Mouse (Mus musculus) spleen, postnatal 4 days (tissue): ENCODE measurements around the gene Pds5b.
"Not testable (repeated sequence)": the region's sequence is repeated elsewhere in the genome, so short reads cannot be mapped to it uniquely, and the experiment has no call there.

ENCODE experiments used
- DNase-seq, 2 experiments: peaks; one replicate each; pipeline ENCODE4 v3.0.0; 2022; ENCODE audit warnings: low spot score in 2 of 2

Gene Pds5b

GRCm38 (mm10) chr5:150673153-150673835 is at the start of gene Pds5b:
Gene Pds5b (plus strand): TSS chr5:150673739.
- DNase-seq: peak; percentile 94 to 99

DNA sequence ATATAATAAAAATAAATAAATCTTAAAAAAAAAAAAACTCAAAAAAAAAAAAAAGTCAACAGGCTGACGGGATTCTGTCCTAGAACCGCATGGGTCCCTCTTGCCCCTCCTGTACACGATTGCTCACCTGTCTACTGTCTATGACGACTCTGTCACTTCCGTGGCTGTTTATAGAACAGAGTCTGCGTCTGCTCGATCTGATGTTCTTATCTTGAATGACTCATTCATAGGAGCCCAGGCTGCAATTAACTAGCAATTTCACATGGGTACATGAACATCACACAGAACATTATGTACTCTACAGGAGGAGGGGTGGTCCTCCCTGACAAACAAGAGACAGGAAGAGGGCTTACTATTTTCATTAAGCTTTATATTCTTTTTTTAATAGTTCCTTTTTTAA is 48.0 kb upstream of the Pds5b start:
- DNase-seq: no peak

GRCm38 (mm10) chr5:150629272-150629671 is 44.3 kb upstream of the Pds5b start:
- no peak for DNase-seq

DNA sequence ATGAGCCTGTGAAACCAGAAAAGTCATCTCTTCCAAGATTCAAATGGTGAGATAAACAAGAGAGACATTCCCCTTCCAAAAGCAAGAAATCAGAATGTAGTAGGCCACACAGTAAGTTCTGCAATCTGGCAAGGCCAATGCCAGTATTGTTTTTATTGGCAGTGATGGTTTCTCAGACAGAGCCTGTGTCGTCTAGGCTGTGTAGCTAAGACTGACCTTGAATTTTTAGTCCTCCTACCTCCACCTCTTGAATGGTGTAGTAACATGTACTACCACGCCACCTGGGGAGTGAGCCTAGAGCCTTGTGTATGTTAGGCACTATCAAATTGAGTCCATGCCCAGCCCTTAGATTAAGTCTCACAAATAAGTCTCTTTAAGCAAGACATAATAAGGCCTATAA is 43.8 kb upstream of the Pds5b start:
- DNase-seq: no peak

GRCm38 (mm10) chr5:150641440-150641839 is 32.1 kb upstream of the Pds5b start:
- no peak for DNase-seq

- DNase-seq: not testable (repeated sequence)
These were observed 30.1 kb upstream of the Pds5b start for GRCm38 (mm10) chr5:150643390-150643789.

DNA sequence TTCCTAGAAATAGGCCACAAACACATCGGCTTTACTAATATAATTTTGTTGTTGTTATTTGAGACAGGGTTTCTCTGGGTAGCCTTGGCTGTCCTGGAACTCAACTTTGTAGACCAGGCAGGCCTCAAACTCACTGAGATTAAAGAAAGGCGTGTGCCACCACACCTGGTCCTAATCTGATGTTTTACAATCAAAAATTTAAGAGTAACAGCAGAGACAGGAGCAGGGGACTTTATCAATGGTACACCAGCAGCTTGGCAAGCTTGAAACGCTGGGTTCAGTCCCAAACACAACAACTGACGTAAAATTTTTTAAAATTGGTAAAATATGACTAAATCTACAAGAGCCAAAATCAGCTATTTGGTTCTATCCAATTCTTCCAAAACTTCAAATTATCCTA is 28.6 kb upstream of the Pds5b start:
- DNase-seq: no peak

DNA sequence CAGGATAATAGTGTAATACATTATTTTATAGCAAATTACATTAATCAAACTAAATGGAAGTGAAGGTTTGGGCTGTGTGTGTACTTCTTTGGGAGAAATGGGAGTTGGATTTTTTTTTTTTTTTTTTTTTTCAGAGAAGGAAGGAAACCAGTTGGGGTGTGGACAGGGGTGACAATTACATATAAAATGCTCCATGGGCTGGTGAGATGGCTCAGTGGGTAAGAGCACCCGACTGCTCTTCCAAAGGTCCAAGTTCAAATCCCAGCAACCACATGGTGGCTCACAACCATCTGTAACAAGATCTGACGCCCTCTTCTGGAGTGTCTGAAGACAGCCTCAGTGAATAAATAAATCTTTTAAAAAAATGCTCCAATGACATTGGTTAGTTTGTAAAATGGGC is 21.0 kb upstream of the Pds5b start:
- DNase-seq: no peak

DNA sequence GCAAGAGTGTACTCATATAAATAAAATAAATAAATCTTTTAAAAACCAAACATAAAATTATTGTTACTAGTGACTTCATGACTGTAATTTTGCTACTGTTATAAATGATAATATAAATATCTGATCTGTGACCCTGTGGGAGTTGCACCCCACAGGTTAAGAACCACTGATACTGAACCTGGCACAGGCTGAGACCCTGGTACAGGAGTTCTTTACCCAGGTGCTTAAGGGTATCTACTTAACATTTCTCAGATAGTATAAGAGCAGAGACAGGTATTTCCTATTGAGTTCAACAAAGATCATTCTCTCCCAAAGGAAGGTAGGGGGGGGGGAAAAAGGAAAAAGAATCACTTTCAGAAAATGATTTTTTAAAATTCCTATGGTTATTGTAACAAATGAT is 19.0 kb upstream of the Pds5b start:
- no peak for DNase-seq

DNA sequence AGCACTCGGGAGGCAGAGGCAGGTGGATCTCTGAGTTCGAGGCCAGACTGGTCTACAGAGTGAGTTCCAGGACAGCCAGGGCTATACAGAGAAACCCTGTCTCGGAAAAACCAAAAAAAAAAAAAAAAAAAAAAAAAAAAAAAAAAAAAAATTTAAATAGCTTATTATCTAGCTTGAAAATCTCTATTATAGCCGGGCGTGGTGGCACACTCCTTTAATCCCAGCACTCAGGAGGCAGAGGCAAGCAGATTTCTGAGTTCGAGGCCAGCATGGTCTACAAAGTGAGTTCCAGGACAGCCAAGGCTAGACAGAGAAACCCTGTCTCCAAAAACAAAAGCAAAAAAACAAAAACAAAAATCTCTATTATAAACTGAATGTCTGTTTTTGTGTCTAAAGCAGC is 14.1 kb upstream of the Pds5b start:
- not testable (repeated sequence) for DNase-seq

GRCm38 (mm10) chr5:150660296-150660695 is 13.2 kb upstream of the Pds5b start:
- DNase-seq: not testable (repeated sequence)

GRCm38 (mm10) chr5:150663926-150664325 is 9.6 kb upstream of the Pds5b start:
- not testable (repeated sequence) for DNase-seq

- DNase-seq: no peak
These were observed 8.8 kb upstream of the Pds5b start for GRCm38 (mm10) chr5:150664794-150665131.

DNA sequence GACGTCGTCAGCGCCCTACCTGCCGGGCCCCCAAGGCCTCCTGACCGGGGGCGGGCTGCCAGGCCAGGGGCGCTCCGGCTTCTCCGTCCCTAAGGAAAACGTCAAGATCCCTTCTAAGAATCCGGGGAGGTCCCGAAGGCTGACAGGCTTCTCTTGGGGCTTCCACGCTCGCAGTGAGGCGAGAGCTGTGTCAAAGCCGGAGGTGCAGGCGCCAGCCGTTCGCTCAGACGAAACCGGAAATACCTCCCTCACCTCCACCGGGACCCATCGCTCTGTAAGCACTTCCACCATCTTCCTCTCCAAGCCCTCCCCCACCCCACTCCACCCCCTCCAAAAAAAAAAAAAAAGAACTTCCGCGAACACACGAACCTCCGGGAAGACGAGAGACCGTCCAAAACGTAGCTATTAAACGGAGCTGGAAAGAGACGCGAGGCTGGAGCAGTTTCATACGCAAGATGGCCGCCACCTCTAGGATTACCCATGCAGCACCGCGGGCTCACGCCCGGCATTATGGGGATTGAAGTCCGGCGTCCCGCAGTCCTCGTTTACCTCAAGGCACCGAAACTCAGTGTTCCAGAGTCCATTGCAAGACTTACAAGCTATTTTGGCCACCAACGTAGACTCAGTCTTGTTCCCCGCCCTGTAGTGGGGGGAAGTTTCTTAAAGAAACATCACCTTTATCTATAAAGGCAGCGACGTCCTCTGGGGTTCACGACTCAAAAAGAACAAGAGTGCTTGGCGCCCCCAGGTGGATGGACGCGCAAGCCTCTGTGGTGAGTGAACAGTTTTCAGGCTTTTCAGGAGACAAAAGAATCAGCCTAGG is 8.2 kb upstream of the Pds5b start:
- DNase-seq: peak; percentile 92 to 95

DNA sequence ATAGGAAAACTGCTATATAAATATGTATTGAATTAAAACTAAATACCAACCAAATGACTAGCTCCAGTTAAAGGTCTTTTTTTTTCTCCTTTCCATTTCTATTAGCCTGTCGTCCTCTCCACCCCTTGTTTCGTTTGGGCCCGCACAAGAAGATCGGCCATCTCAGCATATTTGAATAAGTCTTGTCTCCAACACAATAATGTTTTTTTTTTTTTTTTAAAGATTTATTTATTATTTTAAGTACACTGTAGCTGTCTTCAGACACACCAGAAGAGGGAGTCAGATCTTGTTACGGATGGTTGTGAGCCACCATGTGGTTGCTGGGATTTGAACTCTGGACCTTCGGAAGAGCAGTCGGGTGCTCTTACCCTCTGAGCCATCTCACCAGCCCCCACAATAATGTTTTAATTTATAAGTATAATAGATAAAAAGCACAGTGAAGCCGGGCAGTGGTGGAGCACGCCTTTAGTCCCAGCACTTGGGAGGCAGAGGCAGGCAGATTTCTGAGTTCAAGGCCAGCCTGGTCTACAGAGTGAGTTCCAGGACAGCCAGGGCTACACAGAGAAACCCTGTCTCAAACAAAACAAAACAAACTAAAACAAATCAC is 7.3 kb upstream of the Pds5b start, which contains the start of gene N4bp2l2:
N4bp2l2 (minus strand) TSS at position 51 of the 607 bp plus-strand sequence.
- DNase-seq: not testable (repeated sequence)

DNA sequence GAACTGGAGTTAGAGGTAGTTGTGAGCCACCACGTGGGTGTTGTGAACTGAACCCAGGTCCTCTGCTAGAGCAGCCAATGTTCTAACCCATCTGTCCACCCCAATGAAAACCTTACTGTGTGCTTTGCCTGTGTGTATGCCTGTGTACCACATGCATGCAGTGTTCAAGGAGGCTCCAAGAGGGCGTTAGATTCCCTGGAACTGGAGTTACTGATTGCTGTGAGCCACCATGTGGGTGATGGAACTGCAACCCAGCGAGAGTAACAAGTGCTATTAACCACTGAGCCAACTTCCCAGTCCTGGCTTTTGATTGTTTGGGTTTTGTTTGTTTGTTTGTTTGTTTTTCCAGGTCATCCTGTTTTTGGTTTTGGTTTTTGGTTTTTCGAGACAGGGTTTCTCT is 4.8 kb upstream of the Pds5b start:
- DNase-seq: no peak

DNA sequence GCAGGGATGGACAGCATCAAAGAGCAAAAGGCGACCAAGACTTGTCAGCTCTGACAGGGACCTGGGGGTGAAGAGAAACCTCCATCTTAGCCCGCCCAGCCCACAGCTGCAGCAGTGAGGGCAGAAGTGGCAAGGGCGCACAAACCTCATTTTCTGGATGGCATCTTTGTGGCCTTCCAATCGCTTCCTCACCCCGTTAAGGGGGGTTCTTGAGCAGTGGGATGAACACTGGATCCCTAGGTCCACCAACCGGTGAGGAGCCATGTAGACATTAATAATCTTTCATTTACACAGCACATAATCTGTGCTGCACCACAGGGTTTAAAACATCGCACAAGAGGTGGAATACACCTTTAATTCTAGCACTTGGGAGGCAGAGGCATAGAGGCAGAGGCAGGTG is 1.2 kb upstream of the Pds5b start:
- no peak for DNase-seq

GRCm38 (mm10) chr5:150673880-150674621 is 512 bp downstream of the Pds5b start:
- peak; percentile 43 to 75 for DNase-seq

GRCm38 (mm10) chr5:150674866-150675265 is 1.3 kb downstream of the Pds5b start:
- no peak for DNase-seq

DNA sequence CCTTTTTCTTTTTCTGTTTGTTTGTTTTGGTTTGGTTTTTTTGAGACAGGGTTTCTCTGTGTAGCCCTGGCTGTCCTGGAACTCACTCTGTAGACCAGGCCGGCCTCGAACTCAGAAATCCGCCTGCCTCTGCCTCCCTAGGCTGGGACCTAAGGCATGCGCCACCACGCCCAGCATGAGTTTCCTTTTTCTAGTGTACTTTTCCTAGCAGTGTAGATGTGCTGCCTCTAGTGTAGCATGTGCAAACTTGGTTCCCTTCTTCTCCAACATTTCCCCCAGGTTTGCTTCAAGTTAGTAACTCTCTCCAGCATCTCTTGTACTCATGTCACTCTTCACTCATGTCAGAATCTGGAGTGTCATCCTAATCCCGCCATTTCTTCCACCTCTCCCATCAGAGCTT is 9.3 kb downstream of the Pds5b start:
- not testable (repeated sequence) for DNase-seq

DNA sequence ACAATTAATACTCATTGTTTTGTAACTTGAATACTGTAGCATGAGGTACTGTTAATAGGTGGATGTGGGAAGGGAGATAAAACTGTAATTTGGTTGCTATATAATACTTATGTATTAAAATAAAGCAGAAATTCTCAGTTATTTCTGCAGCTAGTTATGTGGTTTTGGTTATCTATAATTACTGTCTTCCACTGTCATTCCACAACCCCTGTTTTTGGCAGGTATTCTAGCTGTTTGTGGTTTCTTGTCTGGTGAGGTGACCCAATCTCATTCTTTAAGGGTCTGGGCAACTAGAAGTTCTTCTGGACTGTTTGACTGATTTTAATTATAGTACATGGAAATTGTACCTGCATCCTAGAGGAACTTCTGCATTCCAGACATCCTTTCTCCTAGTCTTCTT is 17.1 kb downstream of the Pds5b start:
- no peak for DNase-seq

DNA sequence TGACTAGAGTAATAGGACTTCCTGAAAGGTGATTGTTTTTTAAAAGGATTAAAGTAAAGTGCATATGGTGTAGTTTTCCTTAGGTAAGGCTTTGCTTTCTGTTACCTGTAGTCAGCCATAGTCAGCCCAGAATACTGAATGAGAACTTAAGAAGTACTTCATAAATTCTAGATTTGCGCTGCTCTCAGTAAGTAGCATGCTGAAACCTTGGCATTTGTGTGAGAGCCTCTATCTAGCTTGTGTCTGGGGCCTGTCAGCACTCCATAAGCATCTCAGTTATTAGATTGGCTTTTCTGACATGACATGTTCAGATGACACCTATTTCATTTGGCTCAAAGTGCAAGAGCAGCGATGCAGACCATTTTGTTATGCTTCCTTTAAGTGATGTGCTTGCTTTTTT is 19.7 kb downstream of the Pds5b start:
- no peak for DNase-seq
